Mouse (Mus musculus) lung, postnatal 0 days (tissue): ENCODE data around the gene Rab11b.

ENCODE experiments used
- CTCF ChIP-seq: IDR thresholded peaks from 2 replicates; pipeline ENCODE4 v1.5.1; 2016; ENCODE audit warnings: antibody characterized with exemption, mild to moderate bottlenecking
- EP300 ChIP-seq: IDR thresholded peaks from 2 replicates; pipeline ENCODE4 v1.6.1; 2016; ENCODE audit warnings: antibody characterized with exemption, mild to moderate bottlenecking, control low read depth

DNA sequence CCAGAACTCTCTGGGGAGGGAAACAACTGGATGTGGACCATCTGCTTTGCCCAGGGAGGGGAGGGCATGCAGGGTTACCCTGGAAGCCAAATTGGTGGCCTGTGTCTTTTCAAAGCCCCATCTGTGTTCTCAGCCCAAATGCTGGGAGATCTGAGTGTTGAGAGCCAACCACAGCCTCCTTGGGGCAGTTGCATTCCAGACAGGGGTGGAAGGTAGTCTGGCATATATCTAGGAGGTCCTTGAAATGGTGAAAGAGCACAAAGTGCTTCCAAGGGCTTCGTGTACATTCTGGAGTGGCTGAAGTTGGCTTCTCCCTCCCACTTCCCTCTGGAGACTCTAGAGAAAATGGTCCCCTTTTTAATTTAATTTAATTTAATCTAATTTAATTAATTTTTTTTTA, 44.4 kb upstream of the Rab11b start:
- TF ChIP-seq CTCF (no peak), EP300 (peak; percentile 76)
